Mouse (Mus musculus) inflammation-experienced regulatory T-cells, adult 6 months (primary cell): Measurements from ENCODE around the gene Mypn. TPM values are rescaled to one million over a fixed set of nuclear protein-coding genes. Genes with fewer than 3 reads are reported as not detected.

Experiments used
- ATAC-seq: one replicate; pipeline ENCODE4 v1.8.0; 2017
- polyA plus RNA-seq, 3 experiments: library from polyadenylated mRNA; unstranded; fragments of 100-300 nt; shearing (Covaris generic); gene quantifications; one replicate each; pipeline ENCODE4 v1.2.1; 2017

Mypn gene
- polyA plus RNA-seq, 3 experiments from 2014 or later: not detected

GRCm38 (mm10) chr10:63098191-63098590 lies 105.6 kb downstream of the Mypn start:
- ATAC-seq: no peak

- ATAC-seq: no peak
Measured at GRCm38 (mm10) chr10:63096757-63097156, 107.0 kb downstream of the Mypn start.

GRCm38 (mm10) chr10:63092616-63093550 lies 110.9 kb downstream of the Mypn start:
- ATAC-seq: no peak

- no peak for ATAC-seq
Measured at GRCm38 (mm10) chr10:63091915-63092314, 111.8 kb downstream of the Mypn start.

- no peak for ATAC-seq
Measured at GRCm38 (mm10) chr10:63089758-63090571, 113.8 kb downstream of the Mypn start.

GRCm38 (mm10) chr10:63089103-63089757 lies 114.5 kb downstream of the Mypn start:
- no peak for ATAC-seq

- ATAC-seq: no peak
Measured at GRCm38 (mm10) chr10:63086304-63086703, 117.4 kb downstream of the Mypn start.

- ATAC-seq: peak; percentile 77
Measured at GRCm38 (mm10) chr10:63065988-63066387, 137.8 kb downstream of the Mypn start.

Other genes with a start within 250 kb of the Mypn start
- gene Rufy2, start 223.7 kb downstream of the Mypn start, polyA plus RNA-seq: 10 to 100 TPM; 25.8 to 61.7 (median 43.9) TPM
- gene Hnrnph3, start 179.7 kb downstream of the Mypn start, polyA plus RNA-seq: 100 to 1,000 TPM in 1 of 3 experiments, 10 to 100 TPM in 2; 61.1 to 117 (median 97.4) TPM
- gene Pbld2, start 179.6 kb downstream of the Mypn start, polyA plus RNA-seq: under 1 TPM in 2 of 3 experiments, not detected in 1; 0.51 to 0.98 TPM
- gene Pbld1, start 143.8 kb downstream of the Mypn start, polyA plus RNA-seq: under 1 TPM in 2 of 3 experiments, not detected in 1; 0.15 to 0.21 TPM
- gene Atoh7, start 104.3 kb downstream of the Mypn start, polyA plus RNA-seq: not detected
- gene Herc4, start 39.9 kb upstream of the Mypn start, polyA plus RNA-seq: 10 to 100 TPM; 62.9 to 89.9 (median 86.7) TPM
- gene Sirt1, start 177.8 kb upstream of the Mypn start, polyA plus RNA-seq: 10 to 100 TPM in 1 of 3 experiments, 1 to 10 TPM in 2; 7.0 to 10.2 (median 7.8) TPM
- gene Dnajc12, start 178.5 kb upstream of the Mypn start, polyA plus RNA-seq: 1 to 10 TPM; 4.2 to 8.0 (median 7.7) TPM
- not detected for gene Gm7075, start 217.8 kb upstream of the Mypn start, polyA plus RNA-seq
- gene Ctnna3, start 226.1 kb upstream of the Mypn start, polyA plus RNA-seq: under 1 TPM in 1 of 3 experiments, not detected in 2; 0.12 TPM